Mouse (Mus musculus) left cerebral cortex, postnatal 4 days (tissue): ENCODE measurements at regions not wholly inside any gene's neighbourhood (a gene's known extent, or its start where the extent isn't known, plus 50 kb on each side); places are given as distances from the start of the nearest gene placed in this dataset.
A peak's percentile ranks its signal among the peaks of the same experiment; 100 is the strongest.

Experiments used
- DNase-seq: peaks from one replicate; pipeline ENCODE4 v3.0.0-alpha.2; 2022
- intact Hi-C: fragments of 180-260 bp; cut with DNase I; formaldehyde crosslinking; loops from one replicate; pipeline ENCODE4 v1.15.1; 2025

DNA sequence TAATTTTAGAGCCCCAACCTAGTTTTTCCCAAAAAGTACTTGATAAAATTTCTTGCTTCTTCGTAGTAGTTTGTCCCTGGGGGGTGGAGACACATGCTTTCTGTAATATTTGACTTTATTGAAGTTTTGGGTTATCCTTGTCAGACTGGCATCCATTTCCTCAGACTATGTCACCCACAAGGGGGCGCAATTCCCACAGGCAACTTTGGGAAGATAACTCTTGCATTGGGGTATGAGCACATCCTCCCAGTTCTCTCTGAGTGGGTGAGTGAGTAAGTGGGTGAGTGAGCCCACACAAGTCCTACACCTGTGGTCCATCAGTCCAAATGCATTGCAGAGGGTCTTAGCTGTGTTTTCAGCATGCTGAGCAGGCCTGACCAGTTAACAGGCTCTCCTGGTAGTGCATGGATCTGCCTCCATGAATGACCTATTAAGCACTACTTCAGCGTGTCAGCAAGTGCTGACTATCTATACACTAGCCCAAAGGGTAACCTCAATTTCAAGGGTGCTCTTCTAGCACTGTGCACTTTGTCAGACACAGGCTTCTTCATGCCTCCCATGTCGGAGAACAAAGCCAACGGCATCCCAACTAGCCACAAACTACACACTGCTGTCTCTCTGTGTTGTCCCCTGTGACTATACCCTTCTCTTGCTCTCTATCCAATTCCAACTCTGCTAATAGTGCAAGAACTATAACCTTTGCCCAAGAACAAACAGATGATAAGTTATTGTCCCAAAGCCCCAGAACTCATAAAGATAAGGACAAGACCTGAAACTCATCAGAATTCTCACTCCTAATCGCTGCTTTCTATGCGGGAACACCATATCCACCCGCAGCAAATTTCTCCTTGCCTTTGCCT lies 275.6 kb upstream of the Tsc22d2 start:
- DNase-seq: peak; percentile 46
- intact Hi-C loops: no loop called here

DNA sequence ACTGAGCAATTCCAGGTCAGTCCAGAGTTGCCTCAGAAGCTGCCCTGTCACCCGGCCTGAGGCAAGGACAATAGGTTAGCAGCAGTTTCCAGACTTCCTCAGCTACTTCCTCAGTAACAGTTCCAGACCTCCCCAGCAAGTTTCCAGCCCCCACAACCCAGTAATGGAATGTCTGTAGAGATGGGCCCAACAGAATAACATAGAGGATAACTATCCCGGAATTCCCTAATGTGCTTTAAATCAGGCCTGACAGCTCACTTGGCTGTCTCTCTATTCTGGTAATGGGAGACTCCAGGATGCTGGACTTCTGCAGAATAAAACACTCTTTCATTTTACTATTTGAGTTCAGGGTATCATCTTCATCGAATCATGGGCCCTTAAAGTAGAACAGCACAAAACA lies 268.4 kb upstream of the Tsc22d2 start:
- intact Hi-C loops: no loop called here
- DNase-seq: no peak

DNA sequence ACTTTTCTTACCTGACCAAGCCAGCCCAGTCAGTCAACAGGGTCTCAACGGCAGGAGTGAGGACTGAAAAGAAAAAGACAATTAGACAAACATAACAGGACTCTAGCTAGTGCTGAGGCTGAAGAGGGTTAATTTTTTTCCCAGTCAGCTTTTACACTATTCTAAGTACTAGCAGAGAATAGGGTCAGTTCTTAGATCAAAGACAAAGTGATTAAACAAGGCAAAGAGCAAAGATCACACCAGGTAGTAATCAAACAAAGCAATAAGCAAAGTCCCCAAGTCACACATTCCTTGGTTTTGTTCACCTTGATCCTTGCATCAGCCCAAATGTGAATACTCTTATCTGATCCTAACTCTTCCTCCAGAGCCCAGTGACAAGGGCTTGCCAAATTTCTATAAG lies 267.8 kb upstream of the Tsc22d2 start:
- no peak for DNase-seq
- intact Hi-C loops: no loop called here

DNA sequence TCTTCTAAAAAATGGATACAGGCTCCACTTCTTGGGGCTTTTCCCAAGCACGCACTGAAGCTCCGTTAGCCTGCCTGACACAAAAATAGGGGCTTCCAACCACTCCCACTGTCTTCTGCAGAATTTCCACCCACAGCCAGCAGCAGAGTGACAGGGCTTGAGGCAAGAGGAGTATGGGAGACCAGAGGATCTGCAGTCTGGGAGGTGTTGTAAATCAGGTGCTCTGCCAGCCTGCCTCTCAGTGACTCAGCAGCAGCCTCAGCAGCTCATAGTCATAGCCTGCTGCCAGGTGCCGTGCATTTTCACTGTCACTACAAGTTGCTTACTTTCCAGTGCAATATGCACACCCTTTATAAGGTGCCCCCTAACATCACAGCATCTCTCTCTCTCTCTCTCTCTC lies 261.4 kb upstream of the Tsc22d2 start:
- DNase-seq: no peak
- intact Hi-C loops: no loop called here

DNA sequence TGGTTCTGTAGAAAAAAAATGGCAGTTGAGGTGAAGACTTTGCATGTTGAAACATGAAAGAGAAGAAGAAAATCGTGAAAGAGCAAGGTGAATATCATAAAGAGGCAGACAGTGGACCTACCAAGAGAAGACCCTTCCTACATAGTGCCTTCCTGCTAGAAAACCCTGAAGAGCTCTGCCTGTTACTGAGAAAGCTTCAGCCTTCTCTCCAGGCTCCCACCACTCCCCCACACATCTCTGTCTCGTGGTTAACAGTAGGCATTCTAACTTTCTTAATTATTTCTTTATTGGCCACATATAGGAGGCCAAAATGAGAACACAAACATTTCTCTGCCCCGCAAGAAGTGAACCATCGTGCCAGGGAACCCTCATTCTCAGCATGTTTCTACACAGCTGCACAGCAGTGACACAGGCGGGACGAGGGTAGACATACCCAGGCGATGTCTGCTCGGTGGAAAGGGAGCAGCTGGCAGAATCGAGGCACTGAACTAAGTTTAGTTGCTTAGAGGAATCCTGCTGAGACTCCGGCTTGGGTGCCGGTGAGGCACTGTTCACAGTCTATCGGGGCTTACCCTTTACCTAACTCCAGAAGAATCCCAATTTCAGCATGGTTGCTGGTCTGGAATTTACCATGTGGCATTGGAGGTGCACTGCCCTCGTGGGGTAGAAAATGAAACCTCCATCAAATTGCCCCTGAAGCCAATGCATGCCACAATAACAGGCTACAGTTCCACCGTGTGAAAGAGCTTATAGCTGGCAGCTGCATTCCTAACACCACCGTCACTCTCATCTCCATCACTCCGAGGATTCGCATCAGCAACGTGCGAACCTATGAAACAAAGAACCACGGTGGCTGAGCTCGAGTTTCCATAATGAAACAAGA lies 260.4 kb upstream of the Tsc22d2 start:
- intact Hi-C loops: no loop called here
- DNase-seq: no peak

DNA sequence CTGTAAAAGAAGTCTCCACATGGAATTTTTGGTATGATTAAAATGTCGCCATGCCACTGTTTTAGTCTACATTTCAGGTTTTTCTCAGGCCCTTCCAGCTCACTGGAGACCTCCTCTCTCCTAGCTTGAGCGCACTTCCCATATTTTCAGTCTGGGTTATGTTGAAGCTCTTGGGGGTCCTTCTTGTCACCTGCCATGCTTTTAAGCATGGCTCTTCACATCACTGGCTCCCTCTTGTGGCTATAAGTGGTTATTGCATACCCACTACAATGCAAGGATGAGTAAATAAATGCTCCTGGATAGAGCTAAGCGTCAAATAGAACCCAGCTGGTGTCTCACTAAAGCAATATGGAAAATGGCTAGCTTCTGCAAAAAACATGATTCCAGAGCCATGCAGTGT lies 255.1 kb upstream of the Tsc22d2 start:
- intact Hi-C loops: no loop called here
- peak; percentile 17 for DNase-seq

DNA sequence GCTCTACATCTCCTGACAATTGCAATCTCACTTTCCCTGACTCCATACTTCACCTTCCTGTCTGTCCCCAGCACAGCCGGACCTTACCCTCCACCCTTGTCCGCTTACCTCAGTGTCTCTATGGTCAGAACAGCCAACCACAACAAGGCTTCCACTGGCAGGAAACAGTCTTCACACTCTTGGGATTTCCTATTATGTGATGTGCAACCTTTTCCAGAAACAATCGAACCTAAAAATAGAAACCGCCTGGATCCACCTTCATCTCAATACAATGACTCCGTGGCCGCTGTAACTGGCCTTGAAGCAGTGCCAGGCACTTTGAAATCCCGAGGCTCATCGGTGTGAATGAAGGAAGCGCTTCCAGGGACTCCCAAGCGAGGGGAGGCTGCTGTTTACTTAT lies 252.3 kb upstream of the Tsc22d2 start:
- DNase-seq: no peak
- intact Hi-C loops: loop anchor here (10.0 kb wide), 1 partner anchor 333 kb away; no protein-coding TSS in a partner anchor

DNA sequence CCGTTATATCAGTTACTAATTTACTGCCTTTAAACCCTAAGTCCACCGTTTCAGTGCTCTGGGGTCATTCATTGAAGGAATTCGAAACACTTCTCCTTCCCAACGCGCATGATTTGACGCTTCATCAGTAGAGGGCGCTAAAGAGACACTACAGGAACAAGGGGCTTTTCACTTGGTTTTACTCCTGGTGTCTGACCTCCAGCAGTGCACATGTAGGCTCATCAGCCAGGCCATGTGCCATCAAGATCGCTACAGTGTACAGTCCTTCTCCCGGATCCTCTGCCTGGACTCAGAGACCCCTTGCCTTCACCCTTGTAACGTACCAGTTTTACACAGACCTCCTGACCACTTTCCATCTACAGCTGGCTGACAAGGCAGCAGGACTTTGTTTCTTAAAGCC lies 250.7 kb upstream of the Tsc22d2 start:
- intact Hi-C loops: loop anchor here (10.0 kb wide), 1 partner anchor 331 kb away; no protein-coding TSS in a partner anchor

DNA sequence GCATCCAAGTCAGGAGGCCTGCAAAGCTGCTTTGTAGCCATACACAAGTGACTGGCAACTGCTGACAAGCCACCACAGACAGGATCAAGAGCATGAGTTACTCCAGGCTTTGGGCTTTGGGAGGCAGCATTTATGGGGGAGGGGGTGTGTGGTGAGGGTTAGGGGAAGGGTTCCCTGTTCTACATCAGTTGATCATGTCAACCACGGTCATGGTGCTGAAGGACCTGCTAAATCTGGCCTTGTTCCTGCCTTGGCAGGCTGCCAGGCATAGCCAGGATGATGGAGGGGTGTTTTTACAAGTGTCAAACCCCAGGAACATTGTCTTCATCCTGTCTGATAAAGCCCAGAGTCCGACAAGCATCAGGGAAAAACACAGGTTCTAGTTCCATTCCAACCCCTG lies 247.9 kb upstream of the Tsc22d2 start:
- intact Hi-C loops: loop anchor here (5.0 to 10.0 kb wide), 2 partner anchors 251 to 328 kb away; no protein-coding TSS in a partner anchor
- peak; percentile 18 for DNase-seq

More for the DNA sequence above, 250.7 kb upstream of the Tsc22d2 start:
- DNase-seq: peak; percentile 76

DNA sequence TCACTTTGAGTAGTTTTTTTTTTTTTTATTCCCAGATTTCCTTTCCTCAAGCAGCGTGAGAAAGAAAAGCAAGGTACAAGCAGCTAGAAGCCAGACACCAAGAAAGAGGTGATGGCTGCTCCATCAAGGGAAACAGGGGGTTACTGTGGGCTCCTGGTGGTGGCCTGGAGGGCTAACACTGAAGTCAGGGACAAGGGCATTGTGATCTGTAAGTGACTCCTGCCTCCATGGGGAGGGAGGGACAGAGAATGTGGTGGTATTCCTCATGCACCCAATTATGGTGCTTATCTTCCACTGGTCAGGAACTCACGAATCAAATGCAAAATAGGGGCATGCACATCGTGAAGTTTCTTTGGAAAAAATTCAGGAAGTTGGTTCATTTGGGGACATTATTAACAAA lies 247.4 kb upstream of the Tsc22d2 start:
- intact Hi-C loops: loop anchor here (5.0 to 10.0 kb wide), 2 partner anchors 250 to 328 kb away; no protein-coding TSS in a partner anchor
- DNase-seq: no peak

DNA sequence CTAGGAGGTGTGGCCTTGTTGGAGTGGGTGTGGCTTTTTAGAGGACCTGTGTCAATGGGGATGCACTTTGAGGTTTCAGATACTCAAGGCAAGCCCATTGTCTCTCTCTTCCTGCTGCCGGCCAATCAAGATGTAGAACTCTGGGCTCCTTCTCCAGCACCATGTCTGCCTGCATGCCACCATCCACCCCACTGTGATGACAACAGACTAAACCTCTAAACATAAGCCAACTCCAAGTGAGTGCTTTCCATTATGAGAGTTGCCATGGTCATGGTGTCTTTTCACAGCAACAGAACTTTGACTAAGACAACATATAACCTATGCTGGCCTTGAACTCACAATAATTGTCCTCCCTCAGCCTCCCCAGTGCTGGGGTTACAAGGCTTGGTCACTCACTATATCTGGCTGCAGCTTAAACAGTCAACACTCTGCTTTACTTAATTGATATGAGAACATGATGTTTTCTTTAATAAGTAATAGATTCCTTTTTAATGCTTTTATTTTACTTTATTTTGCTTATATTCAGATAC lies 246.7 kb upstream of the Tsc22d2 start:
- no peak for DNase-seq
- intact Hi-C loops: loop anchor here (5.0 to 10.0 kb wide), 2 partner anchors 249 to 327 kb away; no protein-coding TSS in a partner anchor

DNA sequence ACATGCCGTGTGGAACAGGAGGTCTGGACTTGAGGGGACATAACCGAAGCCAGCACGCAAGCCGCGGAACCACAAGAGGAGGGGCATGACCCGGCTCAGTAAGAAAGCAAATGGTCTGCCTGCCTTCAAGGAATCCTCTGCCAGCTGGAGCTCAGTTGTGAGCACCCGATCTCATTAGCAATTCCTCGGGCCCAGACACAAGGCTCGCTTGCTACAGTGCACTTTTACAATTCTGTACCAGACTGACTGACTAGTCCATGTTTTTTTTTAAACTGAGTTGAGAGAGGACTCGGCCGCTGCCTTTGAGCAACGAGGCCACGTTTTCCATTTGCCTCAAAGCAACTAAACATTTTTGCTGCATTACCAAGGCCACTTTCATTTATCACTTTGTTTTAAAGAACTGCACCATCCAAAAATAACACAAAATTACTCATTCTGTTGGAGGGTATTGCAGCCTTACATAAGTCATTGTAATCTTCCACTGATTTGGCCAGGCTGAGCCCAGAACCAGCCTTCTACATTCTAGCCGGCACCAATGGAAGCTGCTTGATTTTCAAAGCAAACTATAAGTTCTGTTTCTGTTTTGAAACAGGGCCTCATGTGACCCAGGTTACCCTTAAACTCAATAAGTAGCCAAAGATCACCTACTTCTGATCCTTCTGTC lies 245.9 kb upstream of the Tsc22d2 start:
- intact Hi-C loops: loop anchor here (5.0 to 10.0 kb wide), 2 partner anchors 249 to 326 kb away; no protein-coding TSS in a partner anchor
- peak; percentile 60 for DNase-seq

DNA sequence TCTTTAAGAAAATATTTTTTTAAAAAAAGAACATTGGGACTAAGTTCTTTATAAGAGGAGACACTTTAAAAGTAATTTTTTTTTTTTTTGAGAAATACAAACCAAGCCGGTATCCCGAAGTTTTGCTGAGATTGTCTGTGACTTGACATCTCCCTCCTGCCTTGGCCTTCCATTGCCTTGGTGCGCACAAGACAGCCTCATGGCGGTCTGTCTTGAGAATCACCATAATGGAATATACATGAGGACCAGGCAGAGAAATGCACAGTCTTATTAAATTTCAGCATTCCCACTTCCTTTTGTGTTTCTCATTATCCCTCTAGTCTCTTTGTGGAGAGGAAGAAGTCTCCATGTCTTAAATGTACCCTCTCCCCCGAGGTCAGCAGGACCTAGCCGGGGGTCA lies 244.7 kb upstream of the Tsc22d2 start:
- no peak for DNase-seq
- intact Hi-C loops: loop anchor here (5.0 to 10.0 kb wide), 2 partner anchors 248 to 325 kb away; no protein-coding TSS in a partner anchor

DNA sequence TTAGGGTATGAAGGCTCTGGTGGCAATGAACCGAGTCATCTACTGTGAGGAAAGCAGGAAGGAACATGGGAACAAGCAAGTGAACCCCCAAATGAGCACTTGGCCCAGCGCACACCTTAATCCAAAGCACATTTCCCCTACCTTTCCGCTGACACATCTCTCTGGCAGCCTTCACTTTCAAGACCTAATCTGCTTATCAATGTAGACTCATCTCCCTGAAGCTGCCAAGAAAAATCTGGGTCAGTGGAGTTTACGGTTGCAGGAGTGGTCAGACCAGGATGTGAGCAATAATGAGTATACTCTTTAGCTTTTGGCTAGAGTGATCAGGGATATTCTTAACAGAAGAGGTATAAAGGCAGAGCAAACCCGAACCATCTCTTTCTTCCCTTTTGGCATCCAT lies 242.4 kb upstream of the Tsc22d2 start:
- no peak for DNase-seq
- intact Hi-C loops: no loop called here

DNA sequence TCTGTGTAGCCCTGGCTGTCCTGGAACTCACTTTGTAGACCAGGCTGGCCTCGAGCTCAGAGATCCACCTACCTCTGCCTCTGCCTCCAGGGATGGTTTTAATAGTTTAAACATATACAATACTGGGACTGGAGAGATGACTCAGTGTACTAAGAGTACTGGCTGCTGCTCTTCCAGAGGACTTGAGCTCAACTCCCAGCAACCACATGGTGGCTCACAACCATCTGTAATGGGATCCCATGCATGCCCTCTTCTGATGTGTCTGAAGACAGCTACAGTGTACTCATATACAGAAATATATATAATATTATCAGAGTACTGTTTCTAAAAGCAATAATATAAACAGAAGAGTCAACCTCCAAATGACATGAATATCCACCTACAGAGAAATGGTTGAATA lies 240.7 kb upstream of the Tsc22d2 start:
- DNase-seq: no peak
- intact Hi-C loops: no loop called here

DNA sequence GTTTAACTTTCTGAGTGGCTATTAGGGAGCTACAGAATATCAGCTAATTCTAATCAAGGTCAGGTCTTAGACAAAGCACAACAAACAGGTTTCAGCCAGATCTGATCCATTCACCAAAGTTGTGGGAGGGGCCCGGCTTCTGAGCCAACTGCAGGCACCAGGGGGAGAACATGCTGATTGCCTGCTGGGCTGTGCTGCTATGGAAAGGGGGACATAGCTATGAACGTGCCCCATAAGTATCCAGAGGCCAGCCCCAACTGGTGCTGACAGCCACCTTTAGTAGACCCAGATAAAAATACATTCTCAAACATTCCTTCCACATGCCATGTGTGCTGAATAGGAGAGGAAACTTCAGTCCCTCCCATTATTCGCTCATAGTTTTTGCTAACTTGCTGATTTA lies 232.8 kb upstream of the Tsc22d2 start:
- intact Hi-C loops: no loop called here
- DNase-seq: no peak

DNA sequence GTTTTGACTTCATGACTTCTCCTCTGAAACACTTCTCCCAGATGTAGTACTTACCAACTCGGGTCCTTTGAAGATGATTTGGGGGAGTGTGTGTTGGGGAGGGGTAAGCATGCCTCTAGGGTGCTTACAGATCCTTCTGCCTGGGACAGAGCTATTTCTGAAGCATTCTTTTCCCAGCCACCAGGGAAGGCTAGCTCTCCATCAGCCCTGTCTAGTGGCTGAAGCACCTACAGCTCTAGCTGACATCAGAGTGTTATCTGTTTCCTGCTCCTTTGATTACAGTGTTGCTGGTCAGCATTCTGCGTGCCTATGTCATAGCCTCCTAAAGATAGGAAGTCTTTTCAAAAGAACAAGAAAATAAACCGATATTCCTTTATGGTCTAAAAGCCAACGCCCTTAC lies 232.2 kb upstream of the Tsc22d2 start:
- intact Hi-C loops: no loop called here
- DNase-seq: no peak

DNA sequence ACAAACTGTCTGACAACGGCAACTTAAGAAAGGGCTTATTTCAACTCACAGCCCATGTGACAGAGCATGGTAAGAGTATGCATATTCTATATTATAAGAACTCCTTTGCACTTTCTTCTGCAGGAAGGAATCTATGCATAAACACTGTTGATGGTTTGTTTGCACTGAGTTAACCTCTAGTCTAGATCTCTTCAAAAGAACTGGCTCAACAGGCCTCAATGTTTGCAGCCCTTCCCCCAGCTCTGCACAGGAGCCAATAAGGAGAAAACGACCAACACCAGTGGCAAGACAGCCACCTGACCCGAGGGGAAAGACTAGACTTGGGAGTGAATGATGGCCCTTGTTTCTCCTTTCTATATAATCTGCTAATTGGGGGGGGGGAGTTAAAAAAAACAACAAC lies 231.2 kb upstream of the Tsc22d2 start:
- intact Hi-C loops: no loop called here
- DNase-seq: no peak

DNA sequence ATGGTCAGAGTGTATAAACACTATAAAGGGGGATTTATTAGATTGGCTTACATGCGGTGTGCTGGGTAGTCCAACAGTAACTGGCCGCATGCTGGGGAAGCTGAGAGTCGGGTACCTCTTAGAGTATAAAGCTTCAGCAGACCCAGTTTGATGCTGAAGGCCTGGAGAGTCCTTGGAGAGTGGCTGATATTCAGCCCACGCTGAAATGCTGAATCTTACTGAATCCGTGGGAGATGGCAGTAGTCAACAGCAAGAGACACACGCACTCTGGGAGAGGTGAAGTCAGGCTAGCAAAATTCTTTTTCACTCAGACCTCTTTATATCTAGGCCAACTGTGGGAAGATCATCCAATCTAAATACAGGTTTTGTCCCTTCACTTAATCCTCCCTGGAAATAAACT lies 214.1 kb upstream of the Tsc22d2 start:
- DNase-seq: no peak
- intact Hi-C loops: no loop called here

DNA sequence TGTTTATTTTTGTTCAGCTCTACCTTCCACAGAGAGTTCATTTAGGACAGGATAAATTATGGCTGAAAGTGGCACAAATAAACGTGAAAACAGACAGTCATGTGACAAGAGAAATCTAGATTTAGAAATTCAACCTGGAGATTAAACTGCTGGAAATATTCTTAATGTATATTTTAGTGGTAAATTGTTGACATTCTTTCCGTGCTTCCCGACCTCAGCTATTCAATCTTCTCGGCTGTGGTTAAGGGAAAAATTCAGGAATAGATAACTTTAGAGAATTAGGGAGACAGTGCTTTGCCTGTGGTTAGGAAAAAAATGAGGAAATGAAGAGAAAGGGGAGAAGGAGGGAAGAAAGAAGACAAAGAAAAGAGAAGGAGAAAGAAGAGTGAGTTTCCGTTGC lies 211.7 kb upstream of the Tsc22d2 start:
- DNase-seq: no peak
- intact Hi-C loops: no loop called here

DNA sequence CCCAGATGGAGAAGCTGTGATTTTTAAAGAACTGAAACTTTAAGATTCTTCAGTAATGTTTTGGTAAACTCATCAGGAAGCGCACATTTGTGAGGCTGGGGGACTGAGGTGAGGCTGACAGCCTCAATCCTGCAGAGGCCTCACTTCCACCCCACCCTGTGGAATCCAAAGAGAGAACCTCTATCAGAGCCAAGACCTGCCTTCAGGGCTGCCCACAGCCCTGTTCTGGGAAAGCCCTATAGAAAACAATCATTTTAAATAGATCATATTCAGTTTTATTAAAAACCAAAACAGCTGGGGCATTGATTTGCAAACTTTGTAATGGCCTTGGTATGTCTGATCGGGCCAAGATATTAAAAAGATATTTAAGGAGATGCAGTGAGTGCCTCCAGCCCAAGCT lies 210.7 kb upstream of the Tsc22d2 start:
- DNase-seq: no peak
- intact Hi-C loops: no loop called here
